Mouse (Mus musculus) intestine, postnatal 0 days (tissue): ENCODE data around the gene Prtn3. TPM values are rescaled to one million over a fixed set of nuclear protein-coding genes. Genes with fewer than 3 reads are reported as not detected.

ENCODE experiments used
- ATAC-seq: fragments of 200-750 bp; cut with Nextera tagmentation; 2 replicates; pipeline ENCODE4 v1.8.0; 2017; ENCODE audit warnings: mild to moderate bottlenecking, moderate TSS enrichment, moderate library complexity
- H3K27ac ChIP-seq: fragments of 300-500 bp; sonication (generic); 2 replicates; pipeline ENCODE4 v1.5.1; 2014; ENCODE audit warnings: mild to moderate bottlenecking, low read depth, low read length, moderate library complexity
- H3K27me3 ChIP-seq: fragments of 300-500 bp; sonication (generic); replicated peaks from 2 replicates; pipeline ENCODE4 v1.6.1; 2014; ENCODE audit warnings: low read length, mixed read lengths; ENCODE audit not compliant: control insufficient read depth, insufficient read depth
- H3K36me3 ChIP-seq: fragments of 300-500 bp; sonication (generic); 2 replicates; pipeline ENCODE4 v1.6.1; 2014; ENCODE audit warnings: mild to moderate bottlenecking, moderate library complexity; ENCODE audit not compliant: control insufficient read depth, insufficient read depth
- H3K4me1 ChIP-seq: fragments of 300-500 bp; sonication (generic); replicated peaks from 2 replicates; pipeline ENCODE4 v1.6.1; 2014; ENCODE audit warnings: antibody characterized with exemption, low read length, mixed read lengths; ENCODE audit not compliant: control insufficient read depth, insufficient read depth
- H3K4me2 ChIP-seq: fragments of 300-500 bp; sonication (generic); replicated peaks from 2 replicates; pipeline ENCODE4 v1.6.1; 2014; ENCODE audit warnings: low read depth, mild to moderate bottlenecking, moderate library complexity
- H3K4me3 ChIP-seq: fragments of 300-500 bp; sonication (generic); 2 replicates; pipeline ENCODE4 v1.5.1; 2014; ENCODE audit warnings: low read depth, low read length
- H3K9ac ChIP-seq: fragments of 300-500 bp; sonication (generic); 2 replicates; pipeline ENCODE4 v1.6.1; 2014; ENCODE audit warnings: mild to moderate bottlenecking, low read depth, low read length
- H3K9me3 ChIP-seq: fragments of 300-500 bp; sonication (generic); 2 replicates; pipeline ENCODE4 v1.6.1; 2016; ENCODE audit warnings: mixed run types; ENCODE audit not compliant: control insufficient read depth
- CTCF ChIP-seq: sonication (generic); IDR thresholded peaks from 2 replicates; pipeline ENCODE4 v1.5.1; 2016; ENCODE audit warnings: low read depth, mild to moderate bottlenecking, control low read depth, antibody characterized with exemption, moderate library complexity
- WGBS: fragments of 180-500 bp; shearing (Covaris S2); extraction: QIAGEN DNeasy Blood & Tissue Kit; methylation state at CpG from one replicate; pipeline ENCODE4 v1.1.7; 2014; 5-methylcytosine and 5-hydroxymethylcytosine counted together
- polyA plus RNA-seq: library from polyadenylated mRNA; unstranded; fragments of >200 nt; fragmentation: Nextera tagmentation; extraction: Ambion mirVana; gene quantifications from 2 replicates; pipeline ENCODE4 v1.2.1, GENCODE M21; 2015

Gene Prtn3
- polyA plus RNA-seq, 1 experiment from 2014 or later, result 1.1 TPM

DNA sequence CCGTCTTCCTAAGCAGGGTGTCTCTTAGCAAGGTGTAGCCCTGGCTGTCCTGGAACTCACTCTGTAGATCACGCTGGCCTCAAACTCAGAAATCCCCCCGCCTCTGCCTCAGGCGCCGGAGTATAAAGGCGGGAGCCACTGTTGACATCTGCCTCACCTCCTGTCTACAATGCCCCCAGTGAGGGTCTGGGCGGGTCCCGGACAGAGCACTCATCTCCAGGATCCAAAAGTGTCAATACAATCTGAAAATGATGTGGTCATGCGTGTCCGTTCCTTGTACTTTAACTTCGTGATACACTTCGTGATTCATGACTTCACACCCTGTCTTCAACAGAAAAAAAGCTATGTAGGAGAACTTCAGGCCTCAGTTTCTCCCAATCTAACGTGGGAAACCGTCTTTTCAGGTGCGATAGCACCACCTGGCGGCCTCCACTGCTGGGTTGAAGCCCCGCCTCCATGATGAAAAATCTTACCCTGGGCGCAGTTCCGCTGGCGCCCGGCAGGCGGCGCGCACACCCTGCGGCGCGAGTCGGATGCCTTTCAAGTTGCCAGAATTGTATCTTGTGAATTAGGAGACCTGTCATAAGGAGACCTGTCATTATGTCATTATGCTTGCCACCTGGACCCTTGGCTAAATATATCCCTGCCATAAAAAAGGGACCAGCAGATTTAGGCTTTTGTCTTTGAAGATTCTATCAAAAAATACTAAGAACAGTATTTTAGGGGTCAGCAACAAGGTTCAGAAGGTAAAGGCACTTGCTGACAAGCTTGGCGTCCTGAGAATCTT lies 50.9 kb downstream of the Prtn3 start:
- 0 out of 2 replicates have a peak overlapping the region, but pooled peaks have one; percentile 92 for H3K27ac ChIP-seq
- peaks cover 2% of the 10 kb centered on the region; the same call in 1 of the 2 replicates for H3K36me3 ChIP-seq
- peaks cover 7% of the 10 kb centered on the region; the same call in 1 of the 2 replicates for H3K4me1 ChIP-seq
- peaks cover 21% of the 10 kb centered on the region for H3K27me3 ChIP-seq
- peak overlapping the region; percentile 90 for H3K4me2 ChIP-seq
- H3K9ac ChIP-seq, result no peak overlapping the region
- peak; percentile 100 for TF ChIP-seq CTCF
- H3K9me3 ChIP-seq, result no peaks in the 10 kb centered on the region
- WGBS, result 11% methylated on average over 29 of the region's 29 CpGs
- no peak for ATAC-seq
- no peak overlapping the region for H3K4me3 ChIP-seq

- peak overlapping the region; percentile 91 for H3K9ac ChIP-seq
- H3K4me1 ChIP-seq, result peaks cover 7% of the 10 kb centered on the region; the same call in 1 of the 2 replicates
- peaks cover 10% of the 10 kb centered on the region for H3K36me3 ChIP-seq
- peak overlapping the region; percentile 90 for H3K4me2 ChIP-seq
- no peak; the same call in 1 of the 2 replicates for ATAC-seq
- no peaks in the 10 kb centered on the region for H3K9me3 ChIP-seq
- H3K4me3 ChIP-seq, result peak overlapping the region; percentile 98
- 0 out of 2 replicates have a peak, but pooled peaks have one; percentile 1 for TF ChIP-seq CTCF
- H3K27me3 ChIP-seq, result peaks cover 13% of the 10 kb centered on the region
- WGBS, result 5% methylated on average over 15 of the region's 15 CpGs
- peak overlapping the region; percentile 92 for H3K27ac ChIP-seq
These were observed 51.7 kb downstream of the Prtn3 start for GRCm38 (mm10) chr10:79925785-79926490.

DNA sequence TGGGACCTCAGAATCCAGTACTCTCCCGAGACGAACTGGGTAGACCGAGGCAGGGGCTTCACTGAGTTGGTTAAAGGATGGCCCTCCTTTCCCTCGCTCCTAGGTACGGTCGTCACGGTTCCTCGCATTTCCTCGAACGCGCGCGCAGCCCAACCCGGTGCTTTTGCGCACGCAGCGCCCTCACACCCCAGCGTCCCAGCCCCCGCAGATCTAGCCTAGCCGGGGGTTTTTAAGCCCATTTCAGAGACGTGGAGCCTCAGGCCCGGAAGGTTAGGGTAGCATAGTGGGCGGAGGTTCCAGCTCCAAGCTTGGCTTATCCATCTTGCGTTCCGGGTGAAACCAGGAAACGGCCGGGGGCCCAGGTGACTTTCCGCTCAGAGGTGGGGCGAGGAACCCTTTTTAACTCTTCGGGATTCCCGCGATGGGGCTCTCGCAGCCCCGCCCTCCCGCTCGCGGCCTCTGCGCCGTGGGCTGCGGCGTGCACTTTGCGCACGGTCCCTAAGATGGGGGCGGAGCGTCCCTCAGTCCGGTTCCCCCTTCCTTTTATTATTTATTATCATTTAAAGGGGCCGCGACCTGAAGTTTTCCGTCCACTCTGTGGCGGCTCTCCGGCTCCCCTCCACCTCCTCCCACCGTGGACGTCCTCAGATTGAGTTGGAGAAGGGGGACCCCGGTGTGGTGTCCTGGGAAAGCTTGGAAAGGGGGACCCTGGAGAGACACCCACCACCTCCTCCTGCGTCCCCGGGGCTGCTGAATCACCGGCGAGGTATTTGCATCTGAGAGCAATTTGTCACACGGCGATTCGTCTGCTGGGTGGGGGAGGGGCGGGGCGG lies 52.4 kb downstream of the Prtn3 start, which contains the start of gene Arid3a:
Gene Arid3a, plus strand, starts transcription at position 553 of the 833 bp plus-strand sequence.
- H3K4me2 ChIP-seq, result peak within 1 kb of the TSS; percentile 90
- under 1% methylated on average over 63 of the region's 63 CpGs for WGBS
- peak within 1 kb of the TSS; percentile 91 for H3K9ac ChIP-seq

DNA sequence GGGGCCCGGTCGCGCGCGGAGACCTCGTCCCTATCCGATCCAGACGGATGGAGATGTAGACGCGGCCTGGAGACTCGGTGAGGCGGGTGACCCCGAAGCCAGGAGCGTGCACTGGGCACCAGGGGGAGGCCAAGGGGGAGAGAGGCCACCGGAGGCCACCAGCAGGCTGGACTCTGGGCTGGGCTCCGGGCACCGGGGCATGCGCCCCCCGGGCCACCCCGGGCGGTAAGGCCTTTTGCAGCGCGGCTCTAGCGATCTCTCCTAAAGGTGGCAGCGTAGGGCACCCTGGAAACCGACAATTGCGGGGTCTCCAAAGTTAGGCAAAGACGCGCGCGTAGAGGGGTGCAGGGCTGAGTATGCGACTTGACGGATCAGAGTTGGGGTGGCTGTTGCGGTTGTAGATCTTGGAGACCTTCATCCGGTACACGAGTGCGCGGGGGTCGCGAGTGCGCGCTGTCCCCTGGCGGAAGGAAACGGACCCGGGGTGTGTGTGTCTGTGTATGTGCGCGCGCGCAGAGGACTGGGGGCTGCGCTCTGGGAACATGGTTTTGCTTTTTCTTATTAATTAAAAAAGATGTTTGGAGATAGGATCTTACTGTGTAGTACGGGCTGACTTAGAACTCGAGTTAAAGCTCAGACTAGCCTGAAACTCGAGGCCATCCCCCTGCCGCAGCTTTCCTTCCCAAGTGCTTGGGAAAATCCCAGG lies 53.2 kb downstream of the Prtn3 start:
- peaks cover 6% of the 10 kb centered on the region; the same call in 1 of the 2 replicates for H3K4me1 ChIP-seq

More for the DNA sequence above, 52.4 kb downstream of the Prtn3 start, which contains the start of gene Arid3a:
- Histone ChIP-seq H3K9me3 (no peaks in the 10 kb centered on the region), H3K27ac (peak within 1 kb of the TSS; percentile 92), H3K27me3 (peaks cover 8% of the 10 kb centered on the region), H3K36me3 (peaks cover 17% of the 10 kb centered on the region), H3K4me1 (peaks cover 4% of the 10 kb centered on the region; the same call in 1 of the 2 replicates), H3K4me3 (peak within 1 kb of the TSS; percentile 98)
- peak; percentile 79 for ATAC-seq
- TF ChIP-seq CTCF, result 0 out of 2 replicates have a peak, but pooled peaks have one; percentile 0

GRCm38 (mm10) chr10:79928030-79928694 lies 53.9 kb downstream of the Prtn3 start:
- peak overlapping the region; percentile 98 for H3K4me3 ChIP-seq
- no peaks in the 10 kb centered on the region for H3K27me3 ChIP-seq
- H3K9me3 ChIP-seq, result no peaks in the 10 kb centered on the region
- ATAC-seq, result no peak
- peaks cover 22% of the 10 kb centered on the region for H3K36me3 ChIP-seq
- H3K4me2 ChIP-seq, result peak overlapping the region; percentile 90
- no peak for TF ChIP-seq CTCF
- H3K9ac ChIP-seq, result peak overlapping the region; percentile 91
- whole genome bisulfite sequencing, result 0% methylated on average over 28 of the region's 29 CpGs
- peak overlapping the region; percentile 92 for H3K27ac ChIP-seq
- peaks cover 10% of the 10 kb centered on the region; the same call in 1 of the 2 replicates for H3K4me1 ChIP-seq

More for the DNA sequence above, 53.2 kb downstream of the Prtn3 start:
- peak; percentile 26 for ATAC-seq
- peaks cover 22% of the 10 kb centered on the region for H3K36me3 ChIP-seq
- H3K4me2 ChIP-seq, result peak overlapping the region; percentile 90
- H3K27me3 ChIP-seq, result peaks cover under 1% of the 10 kb centered on the region; the same call in 1 of the 2 replicates
- peak overlapping the region; percentile 92 for H3K27ac ChIP-seq
- no peaks in the 10 kb centered on the region for H3K9me3 ChIP-seq
- peak; percentile 50 for TF ChIP-seq CTCF
- peak overlapping the region; percentile 98 for H3K4me3 ChIP-seq
- H3K9ac ChIP-seq, result peak overlapping the region; percentile 91
- under 1% methylated on average over 54 of the region's 54 CpGs for WGBS
